Mouse (Mus musculus): Measurements from ENCODE around the gene Gm11077.

Gene Gm11077

DNA sequence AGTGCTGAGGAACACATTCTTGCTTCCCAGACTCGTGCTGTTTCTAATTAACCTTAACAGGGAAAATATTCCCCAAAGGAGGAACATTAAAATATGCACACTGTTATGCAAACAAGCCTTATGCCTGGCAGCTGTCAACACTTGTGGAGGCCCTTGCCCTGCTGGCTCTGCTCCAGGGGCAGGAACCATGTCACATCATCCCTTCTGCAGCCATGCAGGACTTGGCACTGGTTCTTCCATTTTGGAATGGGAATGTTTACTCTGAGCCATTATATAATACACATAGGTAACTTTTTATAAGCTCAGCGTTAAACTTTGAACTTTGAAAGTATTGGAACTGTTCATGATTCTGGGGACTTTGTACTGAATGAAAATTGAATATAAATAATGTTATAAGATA is 18.5 kb downstream of the Gm11077 start:
- no peak for DNase-seq (ENCODE audit: low spot score)

DNA sequence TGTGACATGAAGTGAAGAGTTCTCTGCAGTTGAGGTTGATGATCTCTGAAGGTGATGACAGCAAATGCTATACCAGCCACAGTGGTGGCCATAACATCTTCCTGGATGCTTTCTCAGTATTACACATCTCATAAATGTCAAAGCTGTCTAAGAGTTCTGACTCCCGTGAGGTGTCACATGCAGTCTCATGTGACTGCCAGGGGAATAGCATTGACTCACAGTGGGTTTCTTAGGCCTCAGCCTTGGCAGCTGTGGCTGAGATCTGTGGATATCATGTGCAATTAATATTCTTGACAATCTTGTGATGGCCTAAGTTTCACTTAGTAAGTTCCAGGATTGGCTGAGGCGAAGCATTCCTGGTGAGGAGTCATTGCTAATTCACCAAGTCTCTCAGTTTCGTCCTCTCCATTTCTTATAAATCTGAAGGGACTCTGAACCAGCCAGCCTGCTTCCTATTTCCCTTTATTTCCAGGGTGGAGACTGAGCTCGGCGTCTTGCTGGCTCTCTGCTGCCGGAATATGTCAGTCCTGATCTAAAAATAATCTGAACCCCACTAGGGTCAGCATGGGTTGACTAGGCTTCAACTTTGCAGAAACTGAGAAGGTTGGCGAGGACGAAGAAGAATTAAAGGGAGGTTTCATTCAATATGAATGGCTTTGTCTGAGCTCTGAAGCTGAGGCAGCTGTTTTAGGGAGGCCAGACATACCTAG is 21.4 kb downstream of the Gm11077 start:
- no peak for DNase-seq (ENCODE audit: low spot score)

DNA sequence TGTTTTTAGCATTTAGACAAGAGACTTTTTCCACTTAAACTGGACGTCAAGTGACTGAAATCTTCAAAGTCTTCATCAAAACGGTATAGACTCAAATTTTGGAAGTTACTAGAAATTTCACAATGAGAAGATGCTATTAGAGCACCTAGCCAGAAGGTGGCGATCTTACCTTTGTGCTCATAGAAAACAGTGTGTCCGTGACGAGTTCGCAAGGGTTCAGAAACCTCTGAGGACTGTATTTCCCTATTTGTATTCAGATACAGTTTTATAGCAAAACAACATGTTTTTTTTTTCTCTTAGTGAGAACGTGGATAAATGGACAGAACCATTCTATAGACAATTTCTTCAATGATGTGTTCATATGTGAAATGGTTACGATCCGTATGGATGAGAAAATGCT is 37.3 kb downstream of the Gm11077 start:
- peak; percentile 75 for DNase-seq (ENCODE audit: low spot score)

DNA sequence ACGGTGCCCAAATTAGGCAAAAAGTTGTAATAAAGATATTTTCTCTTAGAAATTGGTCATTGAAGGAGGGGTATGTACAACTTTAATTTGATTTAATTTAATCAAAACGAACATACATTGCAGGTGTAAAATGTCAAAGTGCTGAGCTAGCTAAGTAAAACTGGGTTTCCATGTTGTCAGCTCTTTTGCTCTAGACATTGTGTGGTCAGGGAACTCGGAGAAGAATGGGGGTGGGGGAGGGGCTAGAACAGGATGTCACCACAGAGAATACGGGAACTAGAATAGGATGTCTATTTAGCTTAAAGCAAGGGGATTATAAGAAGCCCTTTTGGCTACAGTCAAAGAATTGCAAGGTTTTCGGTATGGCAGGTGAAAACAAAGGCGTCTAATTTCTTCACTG is 38.2 kb downstream of the Gm11077 start:
- no peak for DNase-seq (ENCODE audit: low spot score)

DNA sequence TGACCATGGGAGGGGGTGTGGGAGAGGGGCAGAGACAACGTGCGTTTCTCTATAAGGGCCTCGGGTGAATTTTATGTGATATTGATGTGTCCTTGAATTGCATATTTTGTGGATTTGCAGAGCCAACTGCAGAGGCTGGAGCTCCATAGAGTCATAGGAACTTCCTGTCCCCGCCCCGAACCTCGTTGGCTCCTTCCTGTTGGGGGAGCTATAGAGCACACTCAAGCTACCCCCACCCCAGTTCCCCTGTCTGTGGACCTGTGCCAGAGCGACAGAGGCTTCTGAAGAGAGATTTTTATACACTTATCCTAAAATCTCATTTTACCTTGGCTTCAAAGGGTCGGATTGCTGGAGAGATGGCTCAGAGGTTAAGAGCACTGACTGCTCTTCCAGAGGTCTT is 39.1 kb downstream of the Gm11077 start:
- no peak for DNase-seq (ENCODE audit: low spot score)

DNA sequence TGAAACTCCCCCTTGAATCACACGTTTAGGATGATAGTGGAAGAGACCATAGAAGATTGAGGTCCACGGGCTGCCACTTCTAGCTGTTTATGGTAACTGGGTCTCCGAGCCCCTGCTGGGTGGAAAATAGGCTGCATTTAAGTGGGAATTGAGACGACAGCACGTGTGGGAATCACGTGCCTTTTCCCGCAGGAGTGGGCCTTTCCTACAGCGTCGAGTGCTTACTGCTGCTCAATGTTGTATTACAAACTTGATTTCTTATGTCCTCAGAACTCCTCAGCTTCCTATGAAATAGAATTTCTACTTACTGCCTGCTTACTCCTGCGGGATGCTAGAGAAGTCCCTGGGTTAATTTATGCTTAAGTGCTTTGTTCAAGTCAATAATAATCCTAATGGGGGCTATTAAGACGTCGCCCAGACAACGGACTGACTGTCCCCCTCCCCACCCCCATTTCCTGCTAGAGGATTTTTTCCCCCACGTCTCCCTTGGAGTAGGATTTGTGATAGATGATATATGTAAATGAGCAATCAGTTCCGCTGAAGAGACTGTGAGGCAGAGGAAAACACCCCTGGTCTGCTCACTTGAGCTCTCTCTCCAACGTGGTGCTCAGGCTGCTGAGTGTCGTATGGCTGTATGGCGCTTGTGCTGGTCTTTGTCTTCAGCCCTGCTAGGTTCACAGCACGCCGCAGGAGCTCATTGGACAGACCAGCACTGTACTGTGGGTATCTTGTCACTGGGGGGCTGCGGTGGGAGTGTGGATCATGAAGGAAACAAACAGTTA is 40.0 kb downstream of the Gm11077 start:
- DNase-seq (ENCODE audit: low spot score) = no peak

DNA sequence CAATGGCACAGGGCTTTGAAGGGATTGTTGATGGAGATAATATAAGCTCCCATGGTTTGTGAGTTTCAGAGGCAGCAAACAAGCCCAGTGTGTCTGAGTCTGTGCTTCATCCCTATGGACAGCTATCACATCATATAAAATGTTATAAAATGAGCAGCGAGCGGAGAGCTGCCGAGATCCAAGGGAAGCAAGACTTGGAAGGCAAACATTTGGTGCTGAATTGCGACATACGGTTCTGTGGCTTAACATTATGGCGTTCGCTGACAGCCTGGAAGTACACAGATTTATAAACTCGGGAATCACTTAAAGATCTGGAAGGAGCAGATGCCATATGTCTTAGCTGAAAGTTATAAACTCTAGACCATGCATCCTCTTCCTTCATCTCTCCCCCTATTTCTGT is 47.2 kb downstream of the Gm11077 start:
- no peak for DNase-seq (ENCODE audit: low spot score)

DNA sequence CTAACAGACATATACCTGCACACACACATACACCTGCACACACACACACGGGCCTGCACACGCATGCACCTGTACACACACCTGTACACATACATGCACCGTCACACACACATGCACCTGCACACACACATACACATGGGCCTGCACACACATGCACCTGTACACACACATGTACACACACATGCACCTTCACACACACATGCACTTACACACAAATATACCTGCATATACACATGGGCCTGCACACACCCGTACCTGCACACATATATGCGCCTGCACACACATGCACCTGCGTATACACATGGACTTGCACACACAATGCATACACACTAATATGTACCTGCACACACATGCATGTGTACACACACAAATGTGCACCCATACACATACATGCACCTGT is 53.4 kb downstream of the Gm11077 start:
- DNase-seq (ENCODE audit: low spot score) = no peak

DNA sequence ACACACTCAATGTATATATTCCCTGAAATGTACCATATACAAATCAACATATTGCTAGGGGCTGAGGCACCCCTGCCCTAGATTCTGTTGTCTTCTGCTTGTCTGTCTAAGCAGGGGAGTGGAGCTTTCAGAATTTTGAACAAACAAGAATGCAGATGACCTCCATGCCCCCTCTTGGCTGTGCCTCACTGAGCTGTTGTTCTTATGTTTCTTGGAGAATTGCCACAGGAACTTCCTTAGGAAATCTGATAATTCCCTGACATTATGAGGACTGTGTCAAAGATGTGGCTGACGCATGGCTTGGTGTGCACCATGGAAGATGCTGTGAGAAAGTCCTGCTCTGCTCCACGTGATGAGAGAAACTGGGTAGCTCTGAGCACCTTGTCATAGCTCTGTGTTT is 57.0 kb downstream of the Gm11077 start:
- no peak for DNase-seq (ENCODE audit: low spot score)

DNA sequence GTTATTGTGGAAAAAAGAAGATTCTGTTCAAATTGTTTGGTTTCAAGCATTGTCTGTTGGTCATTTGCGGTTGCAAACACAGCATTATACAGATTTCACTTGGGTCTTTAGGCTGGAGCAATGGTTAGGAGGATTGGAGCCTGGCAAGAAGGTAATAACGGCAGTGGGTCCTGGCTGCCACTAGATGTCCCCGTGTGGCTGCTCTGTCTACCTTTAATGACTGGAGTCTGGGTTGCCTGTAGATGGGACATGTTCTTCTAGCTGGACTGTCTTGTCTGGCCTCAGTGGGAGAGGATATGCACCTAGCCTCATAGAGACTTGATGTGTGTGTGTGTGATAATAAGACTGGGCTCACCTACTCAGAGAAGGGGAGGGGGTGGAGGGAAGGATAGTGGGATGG is 60.8 kb downstream of the Gm11077 start:
- peak; percentile 48 for DNase-seq (ENCODE audit: low spot score)

DNA sequence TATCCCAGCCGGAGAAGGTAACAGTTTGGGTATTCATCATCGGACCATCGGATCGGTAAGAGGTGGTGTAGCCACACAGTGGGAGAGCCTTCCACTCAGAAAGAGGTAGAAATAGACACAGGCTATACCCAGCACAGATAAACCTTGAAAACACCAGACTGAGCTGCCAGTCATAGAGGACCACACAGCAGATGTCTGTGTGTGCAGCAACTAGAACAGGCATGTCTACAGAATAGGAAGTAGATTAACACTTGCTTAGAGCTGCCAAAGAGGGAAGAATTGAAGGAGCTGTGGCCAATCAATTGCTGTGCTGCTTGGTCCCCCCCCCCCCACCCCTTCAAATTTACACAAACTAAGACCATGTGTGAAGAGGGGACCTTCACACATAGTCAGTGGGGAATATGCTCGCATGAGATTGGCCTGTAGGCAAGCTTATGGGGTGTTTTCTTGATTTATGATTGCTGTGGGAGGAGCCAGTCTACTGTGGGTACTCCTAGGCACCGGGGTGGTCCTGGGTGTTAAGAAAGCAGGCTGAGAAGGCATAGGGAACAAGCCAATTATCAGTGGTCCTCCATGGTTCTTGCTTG is 64.7 kb downstream of the Gm11077 start:
- no peak for DNase-seq (ENCODE audit: low spot score)

DNA sequence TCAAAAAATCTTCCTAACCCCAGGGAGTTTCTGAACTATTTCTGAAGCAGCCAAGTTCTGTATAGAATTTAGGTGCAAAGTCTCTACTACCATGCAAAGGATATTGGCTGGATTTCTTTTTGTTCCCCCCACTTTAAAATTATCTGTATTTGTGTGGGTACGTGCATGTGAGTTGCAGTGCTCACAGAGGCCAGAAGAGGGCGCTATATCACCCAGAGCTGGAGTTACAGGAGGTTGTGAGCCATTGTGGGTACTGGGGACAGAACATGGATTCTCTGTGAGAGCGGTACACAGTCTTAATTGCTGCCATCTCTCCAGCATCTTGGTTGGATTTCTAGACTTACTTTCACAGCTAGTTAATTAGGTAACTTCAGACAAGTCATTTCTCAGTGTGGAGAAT is 69.8 kb downstream of the Gm11077 start:
- DNase-seq (ENCODE audit: low spot score) = no peak

DNA sequence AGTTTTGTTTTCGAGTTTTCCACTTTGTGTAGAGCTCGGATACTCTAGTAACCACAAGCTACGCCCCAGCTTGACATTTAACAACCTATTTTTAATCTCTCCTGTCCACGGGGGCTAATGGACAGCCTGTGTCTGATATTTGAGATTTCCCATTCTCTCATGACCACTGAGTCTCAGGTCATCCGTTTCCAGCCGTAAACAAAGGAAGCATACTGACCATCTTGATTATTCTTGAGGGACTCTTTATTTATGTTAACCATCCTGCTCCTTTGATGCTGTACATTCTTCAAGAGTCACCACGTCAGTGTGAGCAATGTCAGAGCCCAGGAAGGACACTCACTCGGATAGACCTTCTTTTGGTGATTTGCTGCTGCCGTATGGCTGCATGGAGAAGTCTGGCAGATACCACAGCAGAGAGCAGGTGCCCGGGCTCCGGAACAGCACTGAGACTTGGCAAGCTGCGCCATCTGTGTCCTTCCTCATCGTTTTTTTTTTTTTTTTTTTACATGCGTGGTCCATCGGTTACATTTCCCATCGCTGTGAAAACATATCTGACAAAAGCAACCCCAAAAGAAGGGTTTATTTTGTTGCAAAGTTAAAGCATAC is 70.5 kb downstream of the Gm11077 start:
- no peak for DNase-seq (ENCODE audit: low spot score)

DNA sequence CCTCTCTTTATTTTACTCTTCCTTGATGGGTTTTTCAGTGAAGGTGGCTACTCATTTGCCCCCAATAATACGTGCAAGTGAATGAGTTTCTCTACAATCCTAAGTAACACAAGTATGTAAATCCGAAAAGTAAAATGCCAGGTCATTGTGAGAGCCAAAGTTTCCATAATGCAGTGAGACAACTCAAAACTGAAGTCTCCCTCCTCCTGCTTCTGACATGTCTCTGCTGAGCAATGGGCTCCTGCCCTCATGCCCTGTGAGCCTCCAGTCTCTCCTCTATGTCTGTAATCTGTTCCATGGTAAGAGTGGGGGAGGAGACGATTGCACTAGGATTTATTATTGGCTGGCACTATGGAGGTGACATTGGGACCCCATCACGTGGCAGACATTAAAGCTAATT is 71.5 kb downstream of the Gm11077 start:
- no peak for DNase-seq (ENCODE audit: low spot score)

All from MN1 (cell line).